Mouse (Mus musculus): ENCODE measurements around the gene Etv6.

Gene Etv6

GRCm38 (mm10) chr6:134043545-134043944 is 8.0 kb downstream of the Etv6 start:
- no peak for DNase-seq (ENCODE audit: low read depth)

GRCm38 (mm10) chr6:134045092-134045868 is 9.8 kb downstream of the Etv6 start:
- no peak for DNase-seq (ENCODE audit: low read depth)

GRCm38 (mm10) chr6:134046136-134046535 is 10.6 kb downstream of the Etv6 start:
- no peak for DNase-seq (ENCODE audit: low read depth)

GRCm38 (mm10) chr6:134047249-134047648 is 11.7 kb downstream of the Etv6 start:
- no peak for DNase-seq (ENCODE audit: low read depth)

GRCm38 (mm10) chr6:134047974-134048373 is 12.5 kb downstream of the Etv6 start:
- peak; percentile 43 for DNase-seq (ENCODE audit: low read depth)

- DNase-seq (ENCODE audit: low read depth), result no peak
Measured at GRCm38 (mm10) chr6:134048965-134049364, 13.5 kb downstream of the Etv6 start.

GRCm38 (mm10) chr6:134050466-134050865 is 15.0 kb downstream of the Etv6 start:
- no peak for DNase-seq (ENCODE audit: low read depth)

- no peak for DNase-seq (ENCODE audit: low read depth)
Measured at GRCm38 (mm10) chr6:134051950-134052349, 16.4 kb downstream of the Etv6 start.

GRCm38 (mm10) chr6:134053146-134053545 is 17.6 kb downstream of the Etv6 start:
- DNase-seq (ENCODE audit: low read depth), result no peak

GRCm38 (mm10) chr6:134053566-134053965 is 18.1 kb downstream of the Etv6 start:
- no peak for DNase-seq (ENCODE audit: low read depth)

- no peak for DNase-seq (ENCODE audit: low read depth)
Measured at GRCm38 (mm10) chr6:134055588-134055987, 20.1 kb downstream of the Etv6 start.

GRCm38 (mm10) chr6:134058451-134058850 is 23.0 kb downstream of the Etv6 start:
- no peak for DNase-seq (ENCODE audit: low read depth)

- no peak for DNase-seq (ENCODE audit: low read depth)
Measured at GRCm38 (mm10) chr6:134058886-134059551, 23.5 kb downstream of the Etv6 start.

GRCm38 (mm10) chr6:134059552-134059891 is 24.0 kb downstream of the Etv6 start:
- no peak for DNase-seq (ENCODE audit: low read depth)

- no peak for DNase-seq (ENCODE audit: low read depth)
Measured at GRCm38 (mm10) chr6:134060036-134060435, 24.5 kb downstream of the Etv6 start.

- no peak for DNase-seq (ENCODE audit: low read depth)
Measured at GRCm38 (mm10) chr6:134060811-134061210, 25.3 kb downstream of the Etv6 start.

GRCm38 (mm10) chr6:134065018-134065725 is 29.7 kb downstream of the Etv6 start:
- DNase-seq (ENCODE audit: low read depth), result no peak

GRCm38 (mm10) chr6:134066112-134066511 is 30.6 kb downstream of the Etv6 start:
- no peak for DNase-seq (ENCODE audit: low read depth)

GRCm38 (mm10) chr6:134066996-134067395 is 31.5 kb downstream of the Etv6 start:
- no peak for DNase-seq (ENCODE audit: low read depth)

GRCm38 (mm10) chr6:134067536-134067935 is 32.0 kb downstream of the Etv6 start:
- DNase-seq (ENCODE audit: low read depth), result no peak

GRCm38 (mm10) chr6:134072439-134072838 is 36.9 kb downstream of the Etv6 start:
- no peak for DNase-seq (ENCODE audit: low read depth)

- no peak for DNase-seq (ENCODE audit: low read depth)
Measured at GRCm38 (mm10) chr6:134072906-134073305, 37.4 kb downstream of the Etv6 start.

GRCm38 (mm10) chr6:134074353-134074752 is 38.9 kb downstream of the Etv6 start:
- DNase-seq (ENCODE audit: low read depth), result no peak

All from naive thymus-derived CD4-positive, alpha-beta T cell, adult 2 months (primary cell).